Comparison of ENCODE assay signal across 8 mouse cellular contexts in genomic region chr7:139247881-139248614, GRCm38 (mm10). TPM values are rescaled to one million over a fixed set of nuclear protein-coding genes. Genes with fewer than 3 reads are reported as not detected.
A peak's percentile ranks its signal among the peaks of the same experiment; 100 is the strongest.
DNase-seq lines count a peak whose midpoint lies in the region; ATAC-seq and TF ChIP-seq lines count a peak whose summit lies in the region.

Gene Pwwp2b, plus strand, starts transcription at chr7:139248482.

- peak; percentile 88 for ATAC-seq in forebrain, embryonic 12.5 days (ENCODE audit: low FRiP score)
- peak; percentile 87 for ATAC-seq in heart, postnatal 0 days (ENCODE audit: insufficient read depth, low read depth)
- ATAC-seq in liver, postnatal 0 days = peak; percentile 88
- peak; percentile 80 for ATAC-seq in neural tube, embryonic 13.5 days (ENCODE audit: low read depth)
- peak; percentile 80 for ATAC-seq in stomach, postnatal 0 days (ENCODE audit: low FRiP score, low TSS enrichment)

- peak within 1 kb of the TSS; percentile 96 for H3K4me2 ChIP-seq in forebrain, embryonic 12.5 days
- H3K4me2 ChIP-seq in heart, postnatal 0 days (ENCODE audit: low read depth, low read length) = peak within 1 kb of the TSS; percentile 98
- H3K4me2 ChIP-seq in liver, postnatal 0 days (ENCODE audit: low read depth, low read length) = peak within 1 kb of the TSS; percentile 80
- peak within 1 kb of the TSS; percentile 96 for H3K4me2 ChIP-seq in neural tube, embryonic 13.5 days
- peak within 1 kb of the TSS; percentile 86 for H3K4me2 ChIP-seq in stomach, postnatal 0 days (replicated peaks; ENCODE audit: low read depth)

- H3K9me3 ChIP-seq in forebrain, embryonic 12.5 days = no peaks in the 10 kb centered on the region
- no peaks in the 10 kb centered on the region for H3K9me3 ChIP-seq in heart, postnatal 0 days (replicated peaks; ENCODE audit: control insufficient read depth, low read length)
- H3K9me3 ChIP-seq in liver, postnatal 0 days (ENCODE audit: low read length) = no peaks in the 10 kb centered on the region
- no peaks in the 10 kb centered on the region for H3K9me3 ChIP-seq in neural tube, embryonic 13.5 days
- no peaks in the 10 kb centered on the region for H3K9me3 ChIP-seq in stomach, postnatal 0 days (ENCODE audit: control insufficient read depth, low read length)

- TF ChIP-seq POLR2A in bone marrow, adult 2 months (IDR thresholded peaks at IDR 0.05; ENCODE audit: borderline replicate concordance, control insufficient read depth, low read depth, low read length) = peak; percentile 39; the same call in 1 of the 2 replicates

- no peaks in the 10 kb centered on the region for H3K36me3 ChIP-seq in forebrain, embryonic 12.5 days (replicated peaks)
- no peaks in the 10 kb centered on the region for H3K36me3 ChIP-seq in heart, postnatal 0 days (replicated peaks; ENCODE audit: control insufficient read depth, insufficient read depth, low read length)
- H3K36me3 ChIP-seq in liver, postnatal 0 days (replicated peaks; ENCODE audit: insufficient read depth, low read length) = no peaks in the 10 kb centered on the region
- H3K36me3 ChIP-seq in neural tube, embryonic 13.5 days = no peaks in the 10 kb centered on the region
- H3K36me3 ChIP-seq in stomach, postnatal 0 days (ENCODE audit: control insufficient read depth, insufficient read depth, low read length) = 0 out of 2 replicates have a peak, but pooled peaks cover 2% of the 10 kb centered on the region

- no peak for TF ChIP-seq EP300 in heart, postnatal 0 days (IDR thresholded peaks at IDR 0.05; ENCODE audit: low read depth)
- no peak for TF ChIP-seq EP300 in liver, postnatal 0 days (IDR thresholded peaks at IDR 0.05; ENCODE audit: low read depth)
- peak; percentile 65 for TF ChIP-seq EP300 in stomach, postnatal 0 days (optimal IDR thresholded peaks at IDR 0.05)

- no peak for TF ChIP-seq CTCF in bone marrow, adult 2 months (IDR thresholded peaks at IDR 0.05; ENCODE audit: control insufficient read depth, insufficient read depth, low read length)
- no peak for TF ChIP-seq CTCF in heart, postnatal 0 days (IDR thresholded peaks at IDR 0.05; ENCODE audit: low read depth)
- TF ChIP-seq CTCF in liver, postnatal 0 days (IDR thresholded peaks at IDR 0.05; ENCODE audit: low read depth) = no peak
- no peak for TF ChIP-seq CTCF in stomach, postnatal 0 days (IDR thresholded peaks at IDR 0.05; ENCODE audit: low read depth)

- WGBS in bone marrow, adult 2 months = under 1% methylated on average over 71 of the region's 72 CpGs
- under 1% methylated on average over 70 of the region's 72 CpGs for WGBS in forebrain, embryonic 12.5 days
- WGBS in heart, postnatal 0 days = under 1% methylated on average over 53 of the region's 72 CpGs
- 1% methylated on average over 54 of the region's 72 CpGs for WGBS in liver, postnatal 0 days (ENCODE audit: insufficient replicate concordance)
- under 1% methylated on average over 65 of the region's 72 CpGs for WGBS in neural tube, embryonic 13.5 days
- WGBS in stomach, postnatal 0 days = under 1% methylated on average over 41 of the region's 72 CpGs

- peak within 1 kb of the TSS; percentile 67 for H3K9ac ChIP-seq in forebrain, embryonic 12.5 days
- peak within 1 kb of the TSS; percentile 85 for H3K9ac ChIP-seq in heart, postnatal 0 days (replicated peaks; ENCODE audit: low read depth, low read length)
- H3K9ac ChIP-seq in liver, postnatal 0 days (replicated peaks) = peak within 1 kb of the TSS; percentile 72
- peak within 1 kb of the TSS; percentile 81 for H3K9ac ChIP-seq in neural tube, embryonic 13.5 days
- H3K9ac ChIP-seq in stomach, postnatal 0 days (ENCODE audit: low read length) = peak within 1 kb of the TSS; percentile 89

- H3K4me3 ChIP-seq in bone marrow, adult 2 months (replicated peaks; ENCODE audit: control insufficient read depth, low read depth, low read length) = peak within 1 kb of the TSS; percentile 82
- peak within 1 kb of the TSS; percentile 64 for H3K4me3 ChIP-seq in forebrain, embryonic 12.5 days (replicated peaks)
- H3K4me3 ChIP-seq in heart, postnatal 0 days (ENCODE audit: low read depth, low read length) = peak within 1 kb of the TSS; percentile 88
- H3K4me3 ChIP-seq in liver, postnatal 0 days (ENCODE audit: low read depth, low read length) = peak within 1 kb of the TSS; percentile 58
- H3K4me3 ChIP-seq in neural tube, embryonic 13.5 days = peak within 1 kb of the TSS; percentile 55
- peak within 1 kb of the TSS; percentile 69 for H3K4me3 ChIP-seq in stomach, postnatal 0 days (ENCODE audit: low read depth, low read length)

- DNase-seq in B cell, adult 2 months = peak; percentile 74
- peak; percentile 74 for DNase-seq in heart, postnatal 0 days (ENCODE audit: low spot score)
- DNase-seq in kidney, postnatal 36 days = peak; percentile 82 to 92
- DNase-seq in liver, postnatal 0 days = peak; percentile 83
- DNase-seq in stomach, postnatal 0 days (ENCODE audit: low spot score) = peak; percentile 90

- H3K27me3 ChIP-seq in forebrain, embryonic 12.5 days = peaks cover 63% of the 10 kb centered on the region
- H3K27me3 ChIP-seq in heart, postnatal 0 days (ENCODE audit: control insufficient read depth, insufficient read depth, low read length) = no peaks in the 10 kb centered on the region
- no peaks in the 10 kb centered on the region for H3K27me3 ChIP-seq in liver, postnatal 0 days (ENCODE audit: insufficient read depth, low read length)
- H3K27me3 ChIP-seq in neural tube, embryonic 13.5 days = peaks cover 42% of the 10 kb centered on the region
- no peaks in the 10 kb centered on the region for H3K27me3 ChIP-seq in stomach, postnatal 0 days (ENCODE audit: control insufficient read depth, insufficient read depth, low read length)

- H3K4me1 ChIP-seq in bone marrow, adult 2 months (ENCODE audit: control insufficient read depth, insufficient read depth, low read length) = no peaks in the 10 kb centered on the region
- peaks cover 36% of the 10 kb centered on the region for H3K4me1 ChIP-seq in forebrain, embryonic 12.5 days
- peaks cover 54% of the 10 kb centered on the region for H3K4me1 ChIP-seq in heart, postnatal 0 days (ENCODE audit: control insufficient read depth, insufficient read depth)
- H3K4me1 ChIP-seq in liver, postnatal 0 days (ENCODE audit: insufficient read depth) = peaks cover 28% of the 10 kb centered on the region
- H3K4me1 ChIP-seq in neural tube, embryonic 13.5 days (replicated peaks) = peaks cover 60% of the 10 kb centered on the region
- peaks cover 43% of the 10 kb centered on the region for H3K4me1 ChIP-seq in stomach, postnatal 0 days (replicated peaks; ENCODE audit: control insufficient read depth, insufficient read depth)

- peak within 1 kb of the TSS; percentile 87 for H3K27ac ChIP-seq in bone marrow, adult 2 months (ENCODE audit: control insufficient read depth, insufficient read depth, low read depth, low read length, poor library complexity)
- H3K27ac ChIP-seq in forebrain, embryonic 12.5 days = no peak within 1 kb of the TSS
- H3K27ac ChIP-seq in heart, postnatal 0 days (ENCODE audit: low read depth) = peak within 1 kb of the TSS; percentile 91
- H3K27ac ChIP-seq in liver, postnatal 0 days (ENCODE audit: low read depth) = peak within 1 kb of the TSS; percentile 60
- peak within 1 kb of the TSS; percentile 61; the same call in 1 of the 2 replicates for H3K27ac ChIP-seq in neural tube, embryonic 13.5 days (replicated peaks)
- peak within 1 kb of the TSS; percentile 95 for H3K27ac ChIP-seq in stomach, postnatal 0 days (replicated peaks)

RNA-seq across cellular contexts. Expression of gene Pwwp2b, which starts in this region (rescaled TPM):
- polyA plus RNA-seq in bone marrow, adult 2 months (2011; ENCODE audit: insufficient read depth, insufficient read length, low replicate concordance, missing spikeins) = 1.6 and 5.6 TPM in 2 replicates
- polyA plus RNA-seq in forebrain, embryonic 12.5 days (2016; fragmentation: Nextera tagmentation; extraction: Ambion mirVana) = 4.0 and 4.8 TPM in 2 replicates
- 9.0 and 9.4 TPM in 2 replicates for total RNA-seq in heart, postnatal 0 days (2014; rRNA removed; ENCODE audit: low replicate concordance)
- polyA plus RNA-seq in heart, postnatal 0 days (2015; fragmentation: Nextera tagmentation; extraction: Ambion mirVana) = 6.0 and 7.4 TPM in 2 replicates
- polyA plus RNA-seq in liver, postnatal 0 days (2015; fragmentation: Nextera tagmentation; extraction: Ambion mirVana) = 1.3 and 1.5 TPM in 2 replicates
- 5.5 and 6.6 TPM in 2 replicates for polyA plus RNA-seq in neural tube, embryonic 13.5 days (2015; fragmentation: Nextera tagmentation; extraction: Ambion mirVana)
- polyA plus RNA-seq in stomach, postnatal 0 days (2015; fragmentation: Nextera tagmentation; extraction: Ambion mirVana) = 16.0 and 17.2 TPM in 2 replicates
